Mouse (Mus musculus): ENCODE data around the gene Pdcd5.

DNA sequence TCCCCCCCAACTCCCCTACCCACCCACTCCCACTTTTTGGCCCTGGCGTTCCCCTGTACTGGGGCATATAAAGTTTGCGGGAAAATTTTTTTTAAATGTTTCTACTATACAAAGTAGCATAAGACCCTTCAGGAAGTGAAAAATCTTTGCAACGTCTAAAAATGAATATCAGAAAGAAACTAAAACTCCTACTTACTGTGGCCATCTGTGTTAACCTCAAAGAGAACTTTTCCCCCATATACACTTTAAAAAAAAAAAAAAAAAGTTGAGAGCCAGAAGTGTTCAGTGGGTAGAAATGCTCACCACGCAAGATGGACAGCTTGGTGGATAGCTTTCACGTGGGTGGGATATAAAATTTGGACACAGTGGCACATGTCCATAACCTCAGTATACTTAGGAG is 44.6 kb downstream of the Pdcd5 start:
- no peak for TF ChIP-seq POLR2A (IDR thresholded peaks at IDR 0.05; ENCODE audit: low read depth, low read length)
- TF ChIP-seq CTCF (IDR thresholded peaks at IDR 0.05; ENCODE audit: extremely low read depth, insufficient read depth, insufficient read length, insufficient replicate concordance), result no peak
